Mouse (Mus musculus): ENCODE measurements around the gene Ube2h. TPM values are rescaled to one million over a fixed set of nuclear protein-coding genes. Genes with fewer than 3 reads are reported as not detected.

Ube2h gene
- polyA plus RNA-seq, 1 experiment from 2014 or later, result 69.3 TPM

- peaks cover 50% of the 10 kb centered on the region for H3K36me3 ChIP-seq
- no peak overlapping the region for H3K4me3 ChIP-seq
- H3K4me1 ChIP-seq (replicated peaks), result peaks cover 56% of the 10 kb centered on the region
- no peaks in the 10 kb centered on the region for H3K9me3 ChIP-seq (replicated peaks)
- H3K4me2 ChIP-seq, result no peak overlapping the region
- no peak overlapping the region for H3K27ac ChIP-seq (ENCODE audit: poor library complexity, severe bottlenecking)
- WGBS, result 90% methylated on average over 11 of the region's 11 CpGs
- no peak for ATAC-seq (ENCODE audit: insufficient number of reproducible peaks, low FRiP score)
- no peaks in the 10 kb centered on the region for H3K27me3 ChIP-seq (replicated peaks)
- H3K9ac ChIP-seq, result no peak overlapping the region
Observed at GRCm38 (mm10) chr6:30272338-30272905, 31.9 kb downstream of the Ube2h start.

GRCm38 (mm10) chr6:30269846-30270245, 34.5 kb downstream of the Ube2h start:
- H3K9ac ChIP-seq, result no peak overlapping the region
- no peaks in the 10 kb centered on the region for H3K27me3 ChIP-seq (replicated peaks)
- H3K4me3 ChIP-seq, result no peak overlapping the region
- H3K4me1 ChIP-seq (replicated peaks), result peaks cover 36% of the 10 kb centered on the region
- no peaks in the 10 kb centered on the region for H3K9me3 ChIP-seq (replicated peaks)
- H3K36me3 ChIP-seq, result peaks cover 66% of the 10 kb centered on the region
- ATAC-seq (ENCODE audit: insufficient number of reproducible peaks, low FRiP score), result no peak
- H3K4me2 ChIP-seq, result no peak overlapping the region
- 0 out of 2 replicates have a peak overlapping the region, but pooled peaks have one; percentile 19 for H3K27ac ChIP-seq (ENCODE audit: poor library complexity, severe bottlenecking)
- WGBS, result 74% methylated on average over 5 of the region's 5 CpGs

GRCm38 (mm10) chr6:30267486-30267885, 36.9 kb downstream of the Ube2h start:
- Histone ChIP-seq H3K27me3 (replicated peaks) (no peaks in the 10 kb centered on the region), H3K36me3 (peaks cover 60% of the 10 kb centered on the region)
- WGBS, result 81% methylated on average over 7 of the region's 7 CpGs

DNA sequence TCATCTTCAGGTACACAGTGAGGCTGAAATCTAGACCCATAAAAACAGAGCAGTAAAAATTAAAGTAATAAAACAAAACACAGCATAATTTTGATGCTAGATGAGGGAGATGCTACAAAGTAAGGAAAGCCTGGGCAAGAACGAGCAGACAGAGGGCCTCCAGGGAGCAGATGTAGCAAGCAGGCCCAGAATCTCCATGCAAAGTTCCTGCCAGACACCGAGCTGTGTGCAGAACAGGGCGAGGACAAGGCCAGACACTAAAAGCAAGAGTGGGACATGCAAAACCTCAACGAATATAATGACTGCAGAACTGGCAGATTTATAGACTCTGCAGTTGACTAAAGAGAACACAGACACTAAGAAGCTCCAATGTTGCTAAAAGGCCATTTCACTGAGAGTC, 38.9 kb downstream of the Ube2h start:
- peaks cover 46% of the 10 kb centered on the region for H3K4me1 ChIP-seq (replicated peaks)
- no peak overlapping the region for H3K4me2 ChIP-seq
- ATAC-seq (ENCODE audit: insufficient number of reproducible peaks, low FRiP score), result no peak
- no peaks in the 10 kb centered on the region for H3K9me3 ChIP-seq (replicated peaks)
- H3K27me3 ChIP-seq (replicated peaks), result no peaks in the 10 kb centered on the region
- no peak overlapping the region for H3K4me3 ChIP-seq
- H3K36me3 ChIP-seq, result peaks cover 45% of the 10 kb centered on the region
- H3K27ac ChIP-seq (ENCODE audit: poor library complexity, severe bottlenecking), result no peak overlapping the region
- no peak overlapping the region for H3K9ac ChIP-seq
- 94% methylated on average over 4 of the region's 4 CpGs for WGBS

More at GRCm38 (mm10) chr6:30267486-30267885, 36.9 kb downstream of the Ube2h start:
- H3K9ac ChIP-seq, result no peak overlapping the region
- H3K27ac ChIP-seq (ENCODE audit: poor library complexity, severe bottlenecking), result no peak overlapping the region
- no peak overlapping the region for H3K4me2 ChIP-seq
- H3K4me3 ChIP-seq, result no peak overlapping the region
- H3K4me1 ChIP-seq (replicated peaks), result peaks cover 36% of the 10 kb centered on the region
- no peak for ATAC-seq (ENCODE audit: insufficient number of reproducible peaks, low FRiP score)
- H3K9me3 ChIP-seq (replicated peaks), result no peaks in the 10 kb centered on the region

- Histone ChIP-seq H3K9me3 (replicated peaks) (no peaks in the 10 kb centered on the region), H3K27me3 (replicated peaks) (no peaks in the 10 kb centered on the region), H3K9ac (no peak overlapping the region), H3K27ac (ENCODE audit: poor library complexity, severe bottlenecking) (peak overlapping the region; percentile 53), H3K4me1 (replicated peaks) (peaks cover 34% of the 10 kb centered on the region), H3K4me3 (no peak overlapping the region), H3K36me3 (peaks cover 49% of the 10 kb centered on the region), H3K4me2 (no peak overlapping the region)
- ATAC-seq (ENCODE audit: insufficient number of reproducible peaks, low FRiP score), result no peak
- 58% methylated on average over 4 of the region's 4 CpGs for WGBS
Observed at GRCm38 (mm10) chr6:30263053-30263452, 41.3 kb downstream of the Ube2h start.

- Histone ChIP-seq H3K4me1 (replicated peaks) (peaks cover 31% of the 10 kb centered on the region), H3K9ac (no peak overlapping the region), H3K27ac (ENCODE audit: poor library complexity, severe bottlenecking) (no peak overlapping the region), H3K27me3 (replicated peaks) (no peaks in the 10 kb centered on the region), H3K9me3 (replicated peaks) (no peaks in the 10 kb centered on the region), H3K4me2 (no peak overlapping the region), H3K36me3 (peaks cover 41% of the 10 kb centered on the region), H3K4me3 (no peak overlapping the region)
- 91% methylated on average over 6 of the region's 6 CpGs for WGBS
- no peak for ATAC-seq (ENCODE audit: insufficient number of reproducible peaks, low FRiP score)
Observed at GRCm38 (mm10) chr6:30259271-30259670, 45.1 kb downstream of the Ube2h start.

DNA sequence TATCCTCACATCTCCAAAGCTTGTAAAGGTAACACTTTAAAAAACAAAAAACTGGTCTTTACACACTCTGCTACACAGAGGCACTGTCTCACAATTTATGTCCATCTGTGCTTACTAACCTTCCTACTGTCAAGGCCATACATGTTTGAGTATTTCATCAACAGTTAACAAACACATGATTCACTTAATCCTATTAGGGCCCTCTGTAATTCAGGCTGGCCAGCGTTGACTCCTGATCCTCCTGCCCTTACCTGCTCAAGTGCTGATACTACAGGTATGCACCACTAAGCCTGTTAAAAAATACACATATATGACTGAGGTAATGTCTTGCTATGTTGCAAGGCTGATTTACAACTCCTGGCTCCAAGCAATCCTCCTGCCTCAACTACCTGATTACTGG, 46.4 kb downstream of the Ube2h start:
- H3K4me3 ChIP-seq, result no peak overlapping the region
- no peak for ATAC-seq (ENCODE audit: insufficient number of reproducible peaks, low FRiP score)
- H3K36me3 ChIP-seq, result peaks cover 43% of the 10 kb centered on the region
- no peaks in the 10 kb centered on the region for H3K27me3 ChIP-seq (replicated peaks)
- 79% methylated on average over 1 of the region's 1 CpGs for WGBS
- peaks cover 28% of the 10 kb centered on the region for H3K4me1 ChIP-seq (replicated peaks)
- H3K4me2 ChIP-seq, result no peak overlapping the region
- no peaks in the 10 kb centered on the region for H3K9me3 ChIP-seq (replicated peaks)
- no peak overlapping the region for H3K27ac ChIP-seq (ENCODE audit: poor library complexity, severe bottlenecking)
- no peak overlapping the region for H3K9ac ChIP-seq

GRCm38 (mm10) chr6:30255846-30256245, 48.5 kb downstream of the Ube2h start:
- peaks cover 55% of the 10 kb centered on the region for H3K36me3 ChIP-seq
- H3K9ac ChIP-seq, result no peak overlapping the region

DNA sequence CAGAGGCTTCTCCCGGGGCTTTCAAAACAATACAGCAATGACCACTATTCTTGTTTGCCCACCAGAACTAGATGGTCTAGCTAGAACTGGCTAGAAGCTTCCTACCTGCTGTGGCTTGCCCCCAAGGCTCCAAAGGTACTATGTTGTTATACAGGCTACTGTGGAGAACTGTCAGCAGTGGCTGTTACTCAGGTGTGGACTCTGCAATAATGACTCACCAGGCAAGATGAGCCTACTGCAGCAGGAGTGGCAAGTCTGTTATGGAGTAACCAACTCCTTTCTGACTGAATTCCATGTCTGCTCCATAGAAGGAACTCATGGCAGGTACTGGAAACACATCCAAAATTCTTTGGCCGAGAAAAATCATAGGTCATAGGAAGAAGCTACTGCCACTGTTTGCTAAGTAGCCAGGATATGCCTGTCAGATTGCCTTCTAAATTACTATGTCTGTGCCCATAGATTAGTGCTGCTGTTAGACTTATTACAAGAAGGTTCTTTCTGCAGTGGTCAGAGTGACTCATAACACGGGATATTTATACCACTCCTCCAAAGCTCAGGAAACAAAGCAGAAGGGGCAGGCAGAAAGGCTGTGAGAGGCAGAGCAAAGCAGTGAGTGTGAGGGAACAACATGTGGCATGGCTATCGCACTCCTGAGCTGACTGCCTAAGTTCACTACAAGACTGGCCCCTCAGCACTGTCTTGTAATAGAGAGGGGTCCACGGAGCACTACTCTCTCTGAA, 51.9 kb downstream of the Ube2h start:
- Histone ChIP-seq H3K4me1 (replicated peaks) (peaks cover 10% of the 10 kb centered on the region; the same call in 1 of the 2 replicates), H3K4me2 (no peak overlapping the region), H3K9ac (no peak overlapping the region), H3K36me3 (peaks cover 34% of the 10 kb centered on the region), H3K4me3 (no peak overlapping the region), H3K27me3 (replicated peaks) (no peaks in the 10 kb centered on the region), H3K27ac (ENCODE audit: poor library complexity, severe bottlenecking) (peak overlapping the region; percentile 42), H3K9me3 (replicated peaks) (no peaks in the 10 kb centered on the region)
- ATAC-seq (ENCODE audit: insufficient number of reproducible peaks, low FRiP score), result peak; percentile 54; the same call in 1 of the 2 replicates
- 66% methylated on average over 5 of the region's 5 CpGs for WGBS

More at GRCm38 (mm10) chr6:30255846-30256245, 48.5 kb downstream of the Ube2h start:
- Histone ChIP-seq H3K27me3 (replicated peaks) (no peaks in the 10 kb centered on the region), H3K27ac (ENCODE audit: poor library complexity, severe bottlenecking) (no peak overlapping the region), H3K4me2 (no peak overlapping the region), H3K4me3 (no peak overlapping the region), H3K4me1 (replicated peaks) (peaks cover 10% of the 10 kb centered on the region; the same call in 1 of the 2 replicates), H3K9me3 (replicated peaks) (no peaks in the 10 kb centered on the region)
- 85% methylated on average over 1 of the region's 1 CpGs for WGBS
- ATAC-seq (ENCODE audit: insufficient number of reproducible peaks, low FRiP score), result no peak

DNA sequence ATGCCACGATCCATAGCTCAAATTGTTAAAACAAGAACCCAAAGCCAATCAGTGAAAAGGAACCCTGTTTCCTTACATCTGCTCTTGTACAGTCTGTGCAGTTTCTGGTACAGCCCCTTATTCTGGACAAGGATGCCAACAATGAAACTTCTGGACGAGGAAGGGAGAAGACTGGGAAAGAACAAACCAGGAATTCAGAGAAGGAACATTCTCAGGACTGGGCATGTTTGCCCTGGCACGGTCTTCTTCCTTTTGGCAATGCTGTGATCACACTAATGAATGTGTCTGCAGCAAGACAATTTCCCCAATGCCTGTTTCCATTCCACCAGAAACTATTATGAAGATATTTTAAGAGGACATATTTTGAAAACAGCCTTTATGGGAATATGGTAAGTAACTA, 55.6 kb downstream of the Ube2h start:
- ATAC-seq (ENCODE audit: insufficient number of reproducible peaks, low FRiP score), result no peak
- peaks cover 25% of the 10 kb centered on the region for H3K36me3 ChIP-seq
- H3K27me3 ChIP-seq (replicated peaks), result no peaks in the 10 kb centered on the region
- 0 out of 2 replicates have a peak overlapping the region, but pooled peaks have one; percentile 9 for H3K27ac ChIP-seq (ENCODE audit: poor library complexity, severe bottlenecking)
- WGBS, result 79% methylated on average over 3 of the region's 3 CpGs
- H3K4me2 ChIP-seq, result no peak overlapping the region
- H3K9me3 ChIP-seq (replicated peaks), result no peaks in the 10 kb centered on the region
- H3K4me1 ChIP-seq (replicated peaks), result peaks cover 18% of the 10 kb centered on the region
- H3K4me3 ChIP-seq, result no peak overlapping the region
- no peak overlapping the region for H3K9ac ChIP-seq

GRCm38 (mm10) chr6:30245940-30246339, 58.4 kb downstream of the Ube2h start:
- H3K9me3 ChIP-seq (replicated peaks), result no peaks in the 10 kb centered on the region
- H3K27ac ChIP-seq (ENCODE audit: poor library complexity, severe bottlenecking), result no peak overlapping the region
- no peak overlapping the region for H3K4me3 ChIP-seq
- H3K36me3 ChIP-seq, result peaks cover 16% of the 10 kb centered on the region
- H3K9ac ChIP-seq, result no peak overlapping the region
- peaks cover 17% of the 10 kb centered on the region for H3K4me1 ChIP-seq (replicated peaks)
- WGBS, result 53% methylated on average over 5 of the region's 5 CpGs
- H3K4me2 ChIP-seq, result no peak overlapping the region
- no peaks in the 10 kb centered on the region for H3K27me3 ChIP-seq (replicated peaks)
- no peak for ATAC-seq (ENCODE audit: insufficient number of reproducible peaks, low FRiP score)

All from heart, embryonic 12.5 days (tissue).